Mouse (Mus musculus) kidney, embryonic 16.5 days (tissue): ENCODE measurements at regions not wholly inside any gene's neighbourhood (a gene's known extent, or its start where the extent isn't known, plus 50 kb on each side); places are given as distances from the start of the nearest gene placed in this dataset.

Experiments
- ATAC-seq: fragments of 200-750 bp; cut with Nextera tagmentation; 2 replicates; pipeline ENCODE4 v1.8.0; 2017; ENCODE audit warnings: moderate TSS enrichment; ENCODE audit not compliant: low FRiP score, low TSS enrichment
- H3K27ac ChIP-seq: fragments of 300-500 bp; sonication (generic); 2 replicates; pipeline ENCODE4 v1.5.1; 2014; ENCODE audit warnings: low read length
- H3K27me3 ChIP-seq: fragments of 300-500 bp; sonication (generic); 2 replicates; pipeline ENCODE4 v1.6.1; 2014; ENCODE audit warnings: low read length, control low read depth, mixed read lengths; ENCODE audit not compliant: insufficient read depth
- H3K36me3 ChIP-seq: fragments of 300-500 bp; sonication (generic); 2 replicates; pipeline ENCODE4 v1.6.1; 2014; ENCODE audit warnings: low read length, control low read depth, mixed read lengths; ENCODE audit not compliant: insufficient read depth
- H3K4me1 ChIP-seq: fragments of 300-500 bp; sonication (generic); 2 replicates; pipeline ENCODE4 v1.6.1; 2014; ENCODE audit warnings: low read length, control low read depth, mixed read lengths; ENCODE audit not compliant: insufficient read depth
- H3K4me2 ChIP-seq: fragments of 300-500 bp; sonication (generic); replicated peaks from 2 replicates; pipeline ENCODE4 v1.6.1; 2014; ENCODE audit warnings: low read depth, low read length
- H3K4me3 ChIP-seq: fragments of 300-500 bp; sonication (generic); 2 replicates; pipeline ENCODE4 v1.5.1; 2014; ENCODE audit warnings: mild to moderate bottlenecking, low read length
- H3K9ac ChIP-seq: fragments of 300-500 bp; sonication (generic); replicated peaks from 2 replicates; pipeline ENCODE4 v1.6.1; 2014; ENCODE audit warnings: low read length
- H3K9me3 ChIP-seq: fragments of 300-500 bp; sonication (generic); 2 replicates; pipeline ENCODE4 v1.6.1; 2016; ENCODE audit warnings: low read length, control low read depth

GRCm38 (mm10) chr3:14317536-14317935 is 163.0 kb upstream of the Slc7a12 start:
- no peak overlapping the region for H3K27ac ChIP-seq
- peak; percentile 77 for ATAC-seq
- H3K9ac ChIP-seq: no peak overlapping the region
- H3K27me3 ChIP-seq: no peaks in the 10 kb centered on the region
- no peaks in the 10 kb centered on the region for H3K4me1 ChIP-seq
- H3K4me2 ChIP-seq: no peak overlapping the region
- 0 out of 2 replicates have a peak, but pooled peaks cover 3% of the 10 kb centered on the region for H3K9me3 ChIP-seq
- no peak overlapping the region for H3K4me3 ChIP-seq
- no peaks in the 10 kb centered on the region for H3K36me3 ChIP-seq
